Mouse (Mus musculus) cerebellum, postnatal 36 days (tissue): ENCODE data around the gene Nr2f2.

Experiments
- DNase-seq, 2 experiments: peaks; one replicate each; pipeline ENCODE4 v3.0.0; 2021 to 2022; ENCODE audit warnings: mixed read lengths in 2 of 2

Gene Nr2f2

GRCm38 (mm10) chr7:70364798-70365197 is 1.7 kb downstream of the Nr2f2 start:
- no peak for DNase-seq

DNA sequence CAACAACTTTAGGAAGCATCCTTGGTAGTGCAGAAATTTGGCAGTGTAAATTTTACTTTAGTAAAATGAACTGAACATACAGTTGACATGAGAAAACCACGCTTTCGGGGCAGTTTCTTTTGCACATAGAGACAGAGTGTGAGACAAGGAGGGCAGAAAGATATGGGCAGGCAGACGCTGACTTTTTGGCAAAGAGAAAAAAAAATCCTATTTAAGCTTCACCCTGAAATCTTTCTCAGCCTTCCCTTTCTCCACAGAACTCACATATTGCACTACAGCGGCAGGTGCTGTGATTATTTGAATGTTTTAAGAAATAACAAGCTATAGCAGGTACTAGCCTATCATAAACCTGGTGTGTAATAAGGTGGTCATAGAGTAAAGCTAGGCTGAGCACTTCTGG is 3.2 kb downstream of the Nr2f2 start:
- DNase-seq = no peak

- DNase-seq = no peak
Measured at GRCm38 (mm10) chr7:70362526-70363170, 3.9 kb downstream of the Nr2f2 start.

- peak; percentile 74 to 84 for DNase-seq
Measured at GRCm38 (mm10) chr7:70361383-70362364, 4.9 kb downstream of the Nr2f2 start.

GRCm38 (mm10) chr7:70360611-70361382 is 5.7 kb downstream of the Nr2f2 start:
- DNase-seq = peak in 1 of 2 experiments; percentile 33

GRCm38 (mm10) chr7:70359791-70360581 is 6.5 kb downstream of the Nr2f2 start:
- DNase-seq = no peak

DNA sequence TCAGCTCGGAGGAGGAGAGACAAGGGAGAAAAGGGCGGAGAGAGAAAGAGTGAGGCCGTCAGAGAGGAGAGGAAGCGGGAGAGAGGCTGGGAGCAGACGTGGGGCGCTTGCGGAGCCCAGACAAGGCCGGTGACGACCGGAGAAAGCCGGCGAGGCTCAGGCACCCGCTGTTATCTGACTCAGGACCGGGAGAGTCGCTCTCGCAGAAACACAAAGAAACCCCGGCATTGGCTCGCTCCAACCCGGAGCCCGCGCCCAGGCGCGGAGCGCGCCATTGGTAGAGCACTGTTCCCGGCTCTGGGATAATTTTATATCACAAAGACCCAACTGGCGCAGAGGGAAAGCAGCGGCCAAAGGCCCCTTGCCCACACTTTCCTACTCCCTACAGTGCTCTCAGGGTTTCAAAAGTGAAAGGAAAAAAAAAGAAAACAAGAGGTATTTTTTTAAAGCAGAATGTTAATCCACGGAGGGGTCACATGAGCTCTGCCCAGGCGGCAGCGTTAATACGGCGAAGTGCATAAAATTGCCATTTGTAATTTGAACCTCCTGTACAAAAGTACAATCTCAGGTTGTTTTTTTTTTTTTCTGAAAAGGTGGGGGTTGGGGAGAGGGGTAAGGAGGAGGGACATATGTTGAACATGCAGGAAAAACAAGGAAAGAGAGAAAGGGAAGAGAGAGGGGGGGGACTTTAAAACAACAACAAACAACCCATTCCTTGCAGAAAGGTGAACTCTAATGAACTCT is 7.5 kb downstream of the Nr2f2 start:
- DNase-seq = peak; percentile 31 to 33

DNA sequence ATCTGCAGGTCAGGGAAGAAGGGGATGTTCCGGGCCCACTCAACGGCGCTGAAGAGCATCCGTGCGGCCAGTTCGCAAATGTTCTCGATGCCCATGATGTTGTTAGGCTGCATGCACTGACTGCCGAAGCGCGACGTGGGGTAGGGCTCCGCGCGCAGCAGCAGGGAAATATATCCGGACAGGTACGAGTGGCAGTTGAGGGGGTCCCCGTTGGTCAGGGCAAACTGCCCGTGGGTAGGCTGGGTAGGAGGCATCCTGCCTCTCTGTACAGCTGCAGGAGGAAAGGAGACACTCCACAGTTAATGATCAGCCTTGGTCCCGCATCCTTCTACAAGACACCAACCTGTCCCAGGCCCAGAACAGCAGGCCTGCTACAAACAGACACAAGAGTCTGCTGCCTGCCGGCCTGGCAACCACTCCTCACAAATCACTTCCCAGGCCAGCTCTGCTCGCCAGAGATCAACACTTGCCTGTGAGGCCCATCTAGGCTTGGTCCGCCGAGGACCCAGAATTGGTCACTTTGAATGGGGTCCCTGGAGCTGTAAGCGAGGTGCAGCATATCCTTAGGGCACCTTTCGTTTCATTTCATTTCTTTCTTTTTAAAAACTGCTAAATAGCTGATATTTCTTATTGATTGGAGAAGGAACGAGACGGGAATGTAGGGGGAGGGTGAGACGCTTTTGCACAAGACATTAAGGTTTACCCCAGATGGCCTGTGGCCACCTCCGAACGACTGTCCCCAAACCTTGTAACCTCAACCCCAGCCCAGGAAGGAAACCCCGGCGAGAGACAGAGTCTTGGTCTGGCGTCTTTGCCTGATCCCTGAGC is 8.3 kb downstream of the Nr2f2 start:
- no peak for DNase-seq

GRCm38 (mm10) chr7:70357516-70358019 is 9.0 kb downstream of the Nr2f2 start:
- no peak for DNase-seq

- no peak for DNase-seq
Measured at GRCm38 (mm10) chr7:70356691-70357515, 9.6 kb downstream of the Nr2f2 start.

DNA sequence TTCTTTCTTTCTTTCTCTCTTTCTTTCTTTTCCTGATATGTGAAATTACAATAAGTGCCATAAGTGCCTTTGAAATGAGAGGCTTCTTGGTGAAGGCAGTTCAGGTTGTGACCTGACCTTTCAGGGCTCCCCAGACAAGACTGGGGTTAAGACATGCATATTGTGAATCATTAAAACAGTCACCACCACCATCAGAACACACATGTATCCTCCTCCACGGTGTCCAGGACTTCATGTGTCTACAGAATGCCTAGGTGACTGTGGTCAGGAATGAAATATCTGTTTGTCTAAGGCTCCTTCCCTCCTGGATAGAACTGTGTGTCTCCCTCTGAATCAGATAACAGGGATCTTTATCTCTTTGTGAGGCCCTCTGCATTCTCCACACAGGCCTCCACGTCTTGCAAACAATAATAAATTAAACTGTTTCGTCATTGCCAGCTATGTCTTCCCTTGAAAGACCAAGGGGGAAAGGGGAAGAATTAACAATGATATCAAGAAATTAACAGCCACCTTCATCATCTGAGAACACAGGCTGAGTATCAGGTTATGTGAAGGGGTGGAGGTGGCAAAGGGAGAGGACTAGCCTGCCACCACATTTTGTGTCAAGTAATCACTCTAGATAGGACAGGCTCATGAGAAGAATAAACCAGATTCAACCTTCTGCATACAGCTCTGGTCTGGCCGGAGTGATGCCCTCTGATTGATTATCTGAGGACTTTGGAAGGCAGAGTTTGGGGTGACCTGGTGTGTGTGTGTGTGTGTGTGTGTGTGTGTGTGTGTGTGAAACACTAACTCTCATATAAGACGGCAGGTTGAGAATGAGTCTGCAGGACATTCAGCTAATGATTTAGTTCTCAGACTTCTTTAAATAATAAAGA is 10.6 kb downstream of the Nr2f2 start:
- DNase-seq = no peak

GRCm38 (mm10) chr7:70355357-70355620 is 11.2 kb downstream of the Nr2f2 start:
- no peak for DNase-seq

- DNase-seq = no peak
Measured at GRCm38 (mm10) chr7:70354606-70355356, 11.8 kb downstream of the Nr2f2 start.

- DNase-seq = no peak
Measured at GRCm38 (mm10) chr7:70353151-70353550, 13.4 kb downstream of the Nr2f2 start.

- DNase-seq = no peak
Measured at GRCm38 (mm10) chr7:70352617-70353016, 13.9 kb downstream of the Nr2f2 start.

DNA sequence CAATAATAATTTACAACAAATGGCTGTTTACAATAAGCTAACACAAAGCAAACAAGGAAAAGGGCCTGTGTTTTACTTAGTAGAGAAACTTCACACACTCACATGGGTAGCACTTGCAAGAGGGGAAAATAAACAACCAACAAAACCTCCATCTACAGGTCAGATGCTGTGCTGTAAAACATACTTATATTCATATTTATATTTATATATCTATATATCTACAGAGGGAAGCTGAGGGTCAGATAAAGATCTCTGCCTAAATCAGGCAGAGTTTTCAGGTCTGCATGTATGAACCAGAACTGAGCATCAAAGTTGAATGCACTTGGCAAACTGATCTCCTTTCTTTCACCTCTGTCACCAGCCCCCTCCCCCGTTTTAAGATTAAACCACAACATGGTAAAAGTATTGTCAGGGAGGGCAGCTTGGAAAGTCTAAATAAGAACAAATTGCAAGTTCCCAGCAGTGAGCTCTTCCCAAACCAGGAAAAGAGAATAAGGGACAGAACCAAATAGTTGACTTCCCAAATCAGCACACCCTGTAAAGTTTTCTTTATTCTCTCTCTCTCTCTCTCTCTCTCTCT is 14.5 kb downstream of the Nr2f2 start:
- DNase-seq = no peak

DNA sequence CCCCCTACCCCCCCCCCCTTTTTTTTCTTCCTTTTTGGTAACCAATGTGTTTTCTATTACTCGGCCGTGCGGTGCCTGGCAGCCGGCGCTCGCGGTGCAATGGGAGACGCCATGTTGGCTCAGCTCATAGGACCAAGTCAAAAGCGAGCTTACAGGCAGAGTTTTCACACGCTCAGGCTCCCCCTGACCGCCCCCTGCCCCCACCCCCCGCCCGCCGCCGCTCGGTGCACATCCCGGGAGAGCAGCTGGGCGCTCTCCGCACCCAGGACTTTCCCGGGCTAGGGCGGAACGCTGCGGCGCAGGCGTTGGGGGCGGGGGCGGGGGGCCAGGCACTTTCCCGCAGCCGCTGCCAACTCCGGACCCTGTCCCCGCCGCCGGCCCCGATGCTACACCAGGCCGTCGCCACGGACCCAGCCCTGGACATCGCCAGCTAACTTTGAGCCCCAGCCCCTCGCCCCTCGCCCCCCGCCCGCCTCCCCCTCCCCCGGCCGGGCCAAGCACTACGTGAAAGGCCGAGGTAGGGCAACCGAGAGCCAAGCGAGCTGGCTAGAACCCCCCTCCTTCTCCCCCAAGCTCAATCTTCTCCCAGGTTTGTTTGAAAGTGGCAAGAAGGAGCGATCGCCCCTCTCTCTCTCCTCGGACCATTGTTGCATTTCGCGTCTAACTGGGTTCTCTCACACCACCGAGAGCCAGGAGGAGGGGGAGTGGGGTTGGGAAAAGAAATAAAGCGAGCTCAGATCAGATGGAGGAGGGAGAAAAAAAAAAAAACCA is 15.6 kb downstream of the Nr2f2 start:
- peak in 1 of 2 experiments; percentile 38 for DNase-seq
